Mouse (Mus musculus) hindbrain, embryonic 15.5 days (tissue): Measurements from ENCODE around the gene Rtn4. TPM values are rescaled to one million over a fixed set of nuclear protein-coding genes. Genes with fewer than 3 reads are reported as not detected.

Experiments
- ATAC-seq: fragments of 200-750 bp; cut with Nextera tagmentation; 2 replicates; pipeline ENCODE4 v1.8.0; 2017; ENCODE audit warnings: low read depth, moderate number of reproducible peaks, moderate TSS enrichment; ENCODE audit not compliant: low FRiP score
- H3K27ac ChIP-seq: fragments of 300-500 bp; sonication (generic); replicated peaks from 2 replicates; pipeline ENCODE4 v1.5.1; 2015; ENCODE audit warnings: mild to moderate bottlenecking, inconsistent platforms
- H3K27me3 ChIP-seq: fragments of 300-500 bp; sonication (generic); 2 replicates; pipeline ENCODE4 v1.6.1; 2015; ENCODE audit warnings: control low read depth, inconsistent platforms
- H3K36me3 ChIP-seq: fragments of 300-500 bp; sonication (generic); 2 replicates; pipeline ENCODE4 v1.6.1; 2015; ENCODE audit warnings: control low read depth, inconsistent platforms
- H3K4me1 ChIP-seq: fragments of 300-500 bp; sonication (generic); replicated peaks from 2 replicates; pipeline ENCODE4 v1.6.1; 2015; ENCODE audit warnings: control low read depth, inconsistent platforms
- H3K4me2 ChIP-seq: fragments of 300-500 bp; sonication (generic); 2 replicates; pipeline ENCODE4 v1.6.1; 2015; ENCODE audit warnings: moderate library complexity, mild to moderate bottlenecking, inconsistent platforms
- H3K4me3 ChIP-seq: fragments of 300-500 bp; sonication (generic); 2 replicates; pipeline ENCODE4 v1.5.1; 2015; ENCODE audit warnings: mild to moderate bottlenecking, inconsistent platforms
- H3K9ac ChIP-seq: fragments of 300-500 bp; sonication (generic); 2 replicates; pipeline ENCODE4 v1.6.1; 2015; ENCODE audit warnings: inconsistent platforms
- H3K9me3 ChIP-seq: fragments of 300-500 bp; sonication (generic); 2 replicates; pipeline ENCODE4 v1.6.1; 2016; ENCODE audit warnings: control low read depth, inconsistent platforms
- WGBS: fragments of 180-500 bp; shearing (Covaris S2); methylation state at CpG from one replicate; pipeline ENCODE4 v1.1.7; 2015; 5-methylcytosine and 5-hydroxymethylcytosine counted together
- polyA plus RNA-seq: library from polyadenylated mRNA; unstranded; fragments of >200 nt; fragmentation: Nextera tagmentation; extraction: Ambion mirVana; gene quantifications from 2 replicates; pipeline ENCODE4 v1.2.1, GENCODE M21; 2015

Gene Rtn4
- polyA plus RNA-seq, 1 experiment from 2014 or later = 136 TPM

GRCm38 (mm10) chr11:29770666-29771400, 78.1 kb downstream of the Rtn4 start:
- Histone ChIP-seq H3K9ac (no peak overlapping the region), H3K27ac (no peak overlapping the region), H3K36me3 (no peaks in the 10 kb centered on the region), H3K27me3 (no peaks in the 10 kb centered on the region), H3K9me3 (no peaks in the 10 kb centered on the region), H3K4me1 (no peaks in the 10 kb centered on the region; the same call in 1 of the 2 replicates), H3K4me2 (no peak overlapping the region), H3K4me3 (no peak overlapping the region)
- no peak for ATAC-seq
- WGBS = 77% methylated on average over 3 of the region's 3 CpGs

GRCm38 (mm10) chr11:29772279-29772678, 79.5 kb downstream of the Rtn4 start:
- no peak overlapping the region for H3K27ac ChIP-seq
- no peaks in the 10 kb centered on the region; the same call in 1 of the 2 replicates for H3K4me1 ChIP-seq
- no peaks in the 10 kb centered on the region for H3K9me3 ChIP-seq
- no peaks in the 10 kb centered on the region for H3K36me3 ChIP-seq
- no peak for ATAC-seq
- no peak overlapping the region for H3K4me2 ChIP-seq
- WGBS = 94% methylated on average over 1 of the region's 1 CpGs
- H3K9ac ChIP-seq = no peak overlapping the region
- H3K27me3 ChIP-seq = no peaks in the 10 kb centered on the region
- H3K4me3 ChIP-seq = no peak overlapping the region

- no peak overlapping the region for H3K4me2 ChIP-seq
- no peaks in the 10 kb centered on the region for H3K9me3 ChIP-seq
- H3K4me3 ChIP-seq = no peak overlapping the region
- no peak overlapping the region for H3K9ac ChIP-seq
- H3K4me1 ChIP-seq = no peaks in the 10 kb centered on the region; the same call in 1 of the 2 replicates
- H3K27ac ChIP-seq = no peak overlapping the region
- WGBS = 36% methylated on average over 2 of the region's 2 CpGs
- peak; percentile 72 for ATAC-seq
- no peaks in the 10 kb centered on the region for H3K27me3 ChIP-seq
- no peaks in the 10 kb centered on the region for H3K36me3 ChIP-seq
Observed at GRCm38 (mm10) chr11:29774296-29774695, 81.5 kb downstream of the Rtn4 start.

- H3K36me3 ChIP-seq = no peaks in the 10 kb centered on the region
- H3K4me1 ChIP-seq = no peaks in the 10 kb centered on the region; the same call in 1 of the 2 replicates
- 63% methylated on average over 2 of the region's 2 CpGs for WGBS
- no peaks in the 10 kb centered on the region for H3K27me3 ChIP-seq
- no peak overlapping the region for H3K4me2 ChIP-seq
- no peak overlapping the region for H3K27ac ChIP-seq
- H3K9ac ChIP-seq = no peak overlapping the region
- H3K4me3 ChIP-seq = no peak overlapping the region
- no peak for ATAC-seq
- no peaks in the 10 kb centered on the region for H3K9me3 ChIP-seq
Observed at GRCm38 (mm10) chr11:29774760-29775159, 82.0 kb downstream of the Rtn4 start.

GRCm38 (mm10) chr11:29777964-29778363, 85.2 kb downstream of the Rtn4 start:
- Histone ChIP-seq H3K36me3 (peaks cover 7% of the 10 kb centered on the region; the same call in 1 of the 2 replicates), H3K27ac (no peak overlapping the region), H3K4me3 (no peak overlapping the region), H3K4me1 (no peaks in the 10 kb centered on the region; the same call in 1 of the 2 replicates), H3K9me3 (no peaks in the 10 kb centered on the region), H3K4me2 (no peak overlapping the region), H3K27me3 (no peaks in the 10 kb centered on the region), H3K9ac (no peak overlapping the region)
- ATAC-seq = no peak

GRCm38 (mm10) chr11:29778936-29779335, 86.2 kb downstream of the Rtn4 start:
- no peak overlapping the region for H3K27ac ChIP-seq
- no peak overlapping the region for H3K9ac ChIP-seq
- WGBS = 64% methylated on average over 3 of the region's 3 CpGs

GRCm38 (mm10) chr11:29779409-29780026, 86.8 kb downstream of the Rtn4 start:
- no peak for ATAC-seq
- no peak overlapping the region for H3K9ac ChIP-seq
- H3K4me3 ChIP-seq = no peak overlapping the region
- no peaks in the 10 kb centered on the region; the same call in 1 of the 2 replicates for H3K4me1 ChIP-seq
- peaks cover 8% of the 10 kb centered on the region; the same call in 1 of the 2 replicates for H3K36me3 ChIP-seq
- H3K4me2 ChIP-seq = no peak overlapping the region
- H3K9me3 ChIP-seq = no peaks in the 10 kb centered on the region
- WGBS = 36% methylated on average over 2 of the region's 2 CpGs
- H3K27me3 ChIP-seq = no peaks in the 10 kb centered on the region
- H3K27ac ChIP-seq = no peak overlapping the region

More at GRCm38 (mm10) chr11:29778936-29779335, 86.2 kb downstream of the Rtn4 start:
- Histone ChIP-seq H3K36me3 (peaks cover 8% of the 10 kb centered on the region; the same call in 1 of the 2 replicates), H3K4me2 (no peak overlapping the region), H3K4me3 (no peak overlapping the region), H3K4me1 (no peaks in the 10 kb centered on the region; the same call in 1 of the 2 replicates), H3K9me3 (no peaks in the 10 kb centered on the region), H3K27me3 (no peaks in the 10 kb centered on the region)
- ATAC-seq = no peak

- H3K27ac ChIP-seq = no peak overlapping the region
- no peak for ATAC-seq
- 88% methylated on average over 6 of the region's 6 CpGs for WGBS
- peaks cover 12% of the 10 kb centered on the region; the same call in 1 of the 2 replicates for H3K36me3 ChIP-seq
- H3K27me3 ChIP-seq = no peaks in the 10 kb centered on the region
- no peak overlapping the region for H3K9ac ChIP-seq
- H3K9me3 ChIP-seq = no peaks in the 10 kb centered on the region
- peaks cover 15% of the 10 kb centered on the region for H3K4me1 ChIP-seq
- H3K4me3 ChIP-seq = no peak overlapping the region
- H3K4me2 ChIP-seq = no peak overlapping the region
Observed at GRCm38 (mm10) chr11:29786583-29787219, 94.0 kb downstream of the Rtn4 start.

- Histone ChIP-seq H3K9ac (no peak overlapping the region), H3K36me3 (peaks cover 16% of the 10 kb centered on the region; the same call in 1 of the 2 replicates), H3K4me3 (no peak overlapping the region), H3K4me1 (peaks cover 15% of the 10 kb centered on the region), H3K27ac (no peak overlapping the region), H3K9me3 (no peaks in the 10 kb centered on the region), H3K4me2 (no peak overlapping the region), H3K27me3 (no peaks in the 10 kb centered on the region)
- ATAC-seq = no peak
- 27% methylated on average over 5 of the region's 5 CpGs for WGBS
Observed at GRCm38 (mm10) chr11:29787473-29787872, 94.7 kb downstream of the Rtn4 start.

GRCm38 (mm10) chr11:29788499-29788898, 95.8 kb downstream of the Rtn4 start:
- ATAC-seq = peak; percentile 60
- peaks cover 15% of the 10 kb centered on the region for H3K4me1 ChIP-seq
- H3K36me3 ChIP-seq = peaks cover 18% of the 10 kb centered on the region
- 23% methylated on average over 1 of the region's 1 CpGs for WGBS
- H3K9ac ChIP-seq = no peak overlapping the region
- no peak overlapping the region for H3K4me2 ChIP-seq
- peak overlapping the region; percentile 69; the same call in 1 of the 2 replicates for H3K27ac ChIP-seq
- H3K9me3 ChIP-seq = no peaks in the 10 kb centered on the region
- H3K27me3 ChIP-seq = no peaks in the 10 kb centered on the region
- no peak overlapping the region for H3K4me3 ChIP-seq

GRCm38 (mm10) chr11:29788921-29789638, 96.3 kb downstream of the Rtn4 start:
- no peaks in the 10 kb centered on the region for H3K9me3 ChIP-seq
- H3K4me3 ChIP-seq = no peak overlapping the region
- H3K4me2 ChIP-seq = no peak overlapping the region
- H3K4me1 ChIP-seq = peaks cover 15% of the 10 kb centered on the region
- H3K27ac ChIP-seq = peak overlapping the region; percentile 69
- H3K9ac ChIP-seq = no peak overlapping the region
- H3K27me3 ChIP-seq = no peaks in the 10 kb centered on the region
- ATAC-seq = peak; percentile 94
- peaks cover 22% of the 10 kb centered on the region for H3K36me3 ChIP-seq
- WGBS = 59% methylated on average over 6 of the region's 6 CpGs
